Comparison of ENCODE assay signal across 1 mouse cellular context in genomic region chr19:44363529-44363928, GRCm38 (mm10).
TF ChIP-seq lines count a peak whose summit lies in the region.

No protein-coding gene starts in this region.

TF ChIP-seq in CH12.LX, 34 proteins besides CTCF, POLR2A, EP300 and RAD21 (continued from another document):
- TF ChIP-seq ELF1 (IDR thresholded peaks at IDR 0.05; ENCODE audit: low read depth, low read length) (peak; percentile 46), MEF2A (IDR thresholded peaks at IDR 0.05; ENCODE audit: borderline replicate concordance, low read depth, low read length) (peak; percentile 80)
TF ChIP-seq in CH12.LX: peak in this region for 18.
